Mouse (Mus musculus) right cerebral cortex, postnatal 36 days (tissue): Measurements from ENCODE around the gene Sfxn4.
"Not testable (repeated sequence)": the region's sequence is repeated elsewhere in the genome, so short reads cannot be mapped to it uniquely, and the experiment has no call there.

Experiments used
- DNase-seq, 2 experiments: peaks; one replicate each; pipeline ENCODE4 v3.0.0; 2022; ENCODE audit warnings: low spot score in 2 of 2, mixed read lengths in 1 of 2

Gene Sfxn4

DNA sequence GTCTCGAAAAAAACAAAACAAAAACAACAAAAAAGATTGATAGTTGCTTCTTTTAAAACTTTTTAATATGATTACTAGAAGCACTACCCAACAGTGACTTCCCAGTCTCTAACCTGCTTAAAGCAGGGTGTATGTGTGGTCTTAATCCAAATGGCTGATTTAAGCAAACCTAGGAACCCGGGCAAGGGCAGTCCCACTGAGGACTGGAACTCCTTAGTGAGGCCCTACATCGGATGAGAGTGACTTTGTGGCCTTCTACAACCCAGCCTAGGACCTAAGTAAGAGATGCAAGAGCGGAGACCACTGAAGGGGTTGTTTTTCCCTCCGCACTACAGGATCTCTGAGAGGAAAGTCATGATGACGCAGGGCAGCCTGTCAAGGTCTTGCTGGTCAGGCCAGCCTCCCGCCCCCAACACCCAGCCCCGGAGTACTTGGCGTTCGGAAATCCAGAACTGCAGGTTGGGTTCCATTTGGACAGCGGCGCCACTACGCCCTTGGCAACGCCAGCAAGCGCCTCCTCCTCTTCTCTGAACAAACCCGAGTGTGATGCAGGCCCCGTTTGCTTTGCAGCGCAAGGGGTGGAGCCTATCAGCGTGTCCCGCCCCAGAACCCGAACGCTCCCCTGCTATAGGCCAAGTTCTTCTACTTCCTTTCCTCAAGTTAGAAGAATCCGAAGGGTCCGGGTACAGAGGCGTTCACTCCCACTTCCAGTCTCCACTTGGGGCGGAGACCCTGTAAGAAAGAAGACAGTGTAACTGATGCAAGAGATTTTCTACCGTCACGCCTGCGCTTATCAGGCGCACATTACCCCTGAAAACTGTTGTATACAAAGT lies at the start of gene Sfxn4:
Gene Sfxn4 (minus strand): TSS at position 612 of the 833 bp plus-strand sequence.
- DNase-seq, result peak; percentile 89 to 94

GRCm38 (mm10) chr19:60910304-60910703 lies 49.0 kb upstream of the Sfxn4 start:
- no peak for DNase-seq

DNA sequence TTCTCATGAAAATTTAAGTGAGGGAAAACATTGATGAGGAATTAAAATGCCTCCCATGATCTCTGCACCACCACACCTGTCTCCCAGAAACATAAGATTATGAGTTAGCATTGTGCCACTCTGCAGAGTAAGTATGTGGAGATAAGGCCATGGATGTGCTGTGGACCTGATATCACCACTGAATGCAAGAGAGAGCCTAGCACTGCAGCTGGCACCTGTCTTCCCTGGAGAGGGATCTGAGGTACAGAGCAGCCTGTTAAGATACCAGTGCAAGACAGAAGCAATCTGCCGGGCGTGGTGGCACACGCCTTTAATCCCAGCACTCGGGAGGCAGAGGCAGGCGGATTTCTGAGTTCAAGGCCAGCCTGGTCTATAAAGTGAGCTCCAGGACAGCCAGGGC lies 44.2 kb upstream of the Sfxn4 start:
- DNase-seq, result no peak

DNA sequence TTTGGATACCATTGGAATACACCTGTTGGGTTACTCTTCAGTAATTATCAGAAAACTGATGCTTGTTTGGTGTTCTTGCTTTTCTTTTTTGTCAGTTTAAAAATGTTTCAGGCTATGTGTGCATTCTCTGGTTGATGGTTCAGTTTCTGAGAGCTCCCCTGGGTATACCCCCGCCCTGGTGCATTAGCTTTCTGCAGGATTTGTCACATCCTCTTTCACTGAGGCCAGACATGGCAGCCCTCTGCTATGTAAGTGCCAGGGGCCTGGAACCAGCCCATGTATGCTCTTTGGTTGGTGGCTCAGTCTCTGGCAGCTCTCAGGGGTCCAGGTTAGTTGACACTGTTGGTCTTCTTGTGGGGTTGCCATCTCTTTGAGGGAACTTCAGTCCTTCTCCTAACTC lies 42.7 kb upstream of the Sfxn4 start:
- DNase-seq, result no peak

- no peak for DNase-seq
Measured at GRCm38 (mm10) chr19:60903139-60903538, 41.9 kb upstream of the Sfxn4 start.

GRCm38 (mm10) chr19:60895251-60895880 lies 34.1 kb upstream of the Sfxn4 start:
- DNase-seq, result no peak

- peak in 1 of 2 experiments; percentile 20 for DNase-seq
Measured at GRCm38 (mm10) chr19:60891934-60892547, 30.8 kb upstream of the Sfxn4 start.

- no peak for DNase-seq
Measured at GRCm38 (mm10) chr19:60891123-60891470, 29.8 kb upstream of the Sfxn4 start.

DNA sequence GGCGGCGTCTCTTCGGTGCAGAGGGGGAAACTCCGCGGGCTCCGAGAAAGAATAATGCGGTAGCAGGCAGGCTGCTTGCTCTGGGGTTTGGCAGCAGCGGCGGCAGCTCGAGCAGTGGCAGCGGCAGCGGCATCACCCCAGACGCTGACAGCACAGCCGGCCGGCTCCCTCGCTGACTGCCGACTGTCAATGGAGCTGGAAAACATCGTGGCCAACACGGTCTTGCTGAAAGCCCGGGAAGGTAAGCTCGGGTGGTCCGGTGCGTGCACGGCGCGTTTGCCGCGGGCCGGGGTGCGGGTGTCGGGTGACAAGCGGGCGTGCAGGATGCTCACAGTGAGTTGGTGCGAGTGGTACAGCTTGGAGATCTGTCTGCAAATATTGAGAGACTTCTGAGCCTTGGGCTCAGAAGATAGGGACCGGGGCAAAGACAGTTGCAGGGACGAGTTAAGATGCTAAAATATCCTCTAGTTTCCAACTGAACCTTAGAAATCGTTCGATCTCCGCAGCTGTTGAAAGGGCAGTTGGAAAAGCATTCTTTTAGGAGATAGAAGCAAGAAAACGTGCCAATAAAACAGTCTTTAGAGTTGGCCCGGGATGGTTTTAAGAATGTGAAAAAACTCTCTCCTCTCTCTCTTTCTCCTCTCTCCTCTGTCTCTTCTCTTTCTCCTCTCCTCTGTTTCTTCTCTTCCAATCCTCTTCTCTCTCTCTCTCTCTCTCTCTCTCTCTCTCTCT lies 29.3 kb upstream of the Sfxn4 start:
- DNase-seq, result peak in 1 of 2 experiments; percentile 48

GRCm38 (mm10) chr19:60889714-60890315 lies 28.5 kb upstream of the Sfxn4 start, which contains the start of gene Grk5:
Gene Grk5 (plus strand): TSS chr19:60889749.
- peak; percentile 89 to 90 for DNase-seq

DNA sequence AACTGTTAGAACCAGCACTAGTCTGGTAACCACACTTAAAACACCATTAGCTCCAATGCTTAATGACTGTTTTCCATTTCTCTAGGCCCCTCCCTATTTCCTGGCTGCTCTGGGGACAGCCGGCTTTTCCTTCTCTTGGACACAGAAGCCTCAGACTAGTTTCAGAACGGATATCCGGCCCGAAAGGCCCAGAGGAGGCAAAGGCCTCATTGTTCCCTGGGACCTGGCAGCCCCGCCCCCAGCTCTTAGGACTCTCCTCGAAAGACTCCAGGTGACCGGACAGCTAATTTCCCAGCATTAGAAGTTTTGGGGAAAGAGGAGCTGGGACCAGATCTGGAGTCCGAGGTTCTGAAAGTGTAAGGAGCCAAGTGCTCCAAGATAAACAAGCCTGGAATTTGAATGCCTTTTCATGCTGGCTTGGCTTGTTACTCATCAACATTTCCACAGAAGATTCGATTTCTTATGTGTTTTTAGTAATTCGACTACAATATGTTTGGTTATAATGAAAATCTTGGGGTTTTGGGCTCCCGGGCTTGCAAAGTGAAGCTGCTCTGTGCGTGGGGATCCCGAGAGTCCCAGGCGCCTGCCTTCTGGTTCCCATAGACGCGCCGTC lies 27.9 kb upstream of the Sfxn4 start:
- DNase-seq, result peak in 1 of 2 experiments; percentile 14

- no peak for DNase-seq
Measured at GRCm38 (mm10) chr19:60887637-60888036, 26.4 kb upstream of the Sfxn4 start.

DNA sequence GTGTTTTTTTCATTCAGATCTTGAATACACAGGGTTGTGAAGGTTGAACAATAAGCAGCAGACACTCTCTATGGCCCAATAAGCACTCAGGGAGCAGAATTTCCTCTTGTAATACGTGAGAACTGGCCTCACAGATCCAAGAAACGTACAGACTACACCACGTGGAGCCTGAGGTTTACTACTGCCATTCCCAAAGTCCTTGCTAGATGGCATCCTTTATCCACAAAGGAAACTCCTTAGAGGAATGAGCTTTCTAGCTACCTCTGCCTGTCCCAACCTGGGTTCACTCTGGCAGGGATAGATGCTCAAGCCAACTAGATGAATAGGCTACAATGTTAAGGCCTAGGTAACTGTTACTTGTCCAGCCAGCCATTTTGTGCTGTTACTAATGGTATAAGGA lies 21.9 kb upstream of the Sfxn4 start:
- peak; percentile 20 to 30 for DNase-seq

DNA sequence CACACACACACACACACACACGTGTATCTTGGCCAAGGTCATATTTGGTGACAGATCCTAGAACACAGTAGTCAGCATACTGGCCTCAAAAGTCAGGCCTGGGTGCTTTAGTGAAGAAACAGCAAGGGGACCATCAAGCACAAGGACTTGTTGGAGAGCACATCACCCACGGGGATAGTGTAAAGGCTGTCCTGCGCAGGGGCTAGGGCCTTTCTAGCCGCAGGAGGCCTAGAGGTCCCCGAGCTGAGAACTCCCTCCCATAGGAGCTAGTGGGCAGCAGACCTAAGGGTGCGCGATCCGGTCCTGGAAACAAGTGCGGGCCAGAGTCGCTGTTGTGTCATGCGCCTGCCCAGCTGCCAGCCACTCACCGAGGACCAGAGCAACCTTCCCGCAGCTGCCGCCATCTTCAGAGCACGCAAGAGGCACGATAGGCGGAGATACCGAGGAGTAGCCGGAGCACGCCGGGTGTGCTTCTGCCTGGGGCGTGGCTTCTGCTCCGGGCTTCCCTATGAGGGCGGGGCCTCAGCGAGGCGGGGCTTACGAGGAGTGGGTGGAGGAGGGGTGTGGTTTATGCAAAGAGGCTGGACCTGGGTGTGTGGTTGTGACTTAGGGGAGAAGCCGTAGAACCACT lies 12.9 kb upstream of the Sfxn4 start, which contains the start of gene Prdx3:
Gene Prdx3 (minus strand): TSS at position 493 of the 631 bp plus-strand sequence.
- DNase-seq, result peak; percentile 89 to 93

- peak in 1 of 2 experiments; percentile 36 for DNase-seq
Measured at GRCm38 (mm10) chr19:60873501-60873900, 12.2 kb upstream of the Sfxn4 start.

GRCm38 (mm10) chr19:60872272-60872671 lies 11.0 kb upstream of the Sfxn4 start:
- no peak for DNase-seq

GRCm38 (mm10) chr19:60871366-60871765 lies 10.1 kb upstream of the Sfxn4 start:
- no peak for DNase-seq

- DNase-seq, result no peak
Measured at GRCm38 (mm10) chr19:60870489-60870888, 9.2 kb upstream of the Sfxn4 start.

- not testable (repeated sequence) for DNase-seq
Measured at GRCm38 (mm10) chr19:60866169-60866568, 4.9 kb upstream of the Sfxn4 start.

DNA sequence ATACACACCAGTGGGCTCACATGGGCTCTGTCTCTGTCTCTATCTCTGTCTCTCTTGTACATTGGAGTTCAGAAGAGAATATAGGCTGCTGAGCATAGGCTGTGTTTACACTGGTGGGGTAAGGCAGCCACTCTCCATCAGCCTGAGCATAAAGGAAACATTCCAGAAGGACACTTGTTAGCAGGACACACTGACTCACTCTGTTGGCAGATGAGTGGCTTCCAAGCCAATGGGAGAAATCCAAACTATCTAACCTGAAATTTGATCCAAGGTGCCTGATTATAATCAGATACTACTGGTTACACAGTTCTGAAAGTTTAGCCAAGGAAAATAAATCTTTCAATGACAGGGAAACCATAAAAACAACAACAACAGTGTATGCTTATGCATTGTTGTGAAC lies 15.5 kb downstream of the Sfxn4 start:
- no peak for DNase-seq
